Comparison of ENCODE assay signal across 9 mouse cellular contexts in the genomic region with DNA sequence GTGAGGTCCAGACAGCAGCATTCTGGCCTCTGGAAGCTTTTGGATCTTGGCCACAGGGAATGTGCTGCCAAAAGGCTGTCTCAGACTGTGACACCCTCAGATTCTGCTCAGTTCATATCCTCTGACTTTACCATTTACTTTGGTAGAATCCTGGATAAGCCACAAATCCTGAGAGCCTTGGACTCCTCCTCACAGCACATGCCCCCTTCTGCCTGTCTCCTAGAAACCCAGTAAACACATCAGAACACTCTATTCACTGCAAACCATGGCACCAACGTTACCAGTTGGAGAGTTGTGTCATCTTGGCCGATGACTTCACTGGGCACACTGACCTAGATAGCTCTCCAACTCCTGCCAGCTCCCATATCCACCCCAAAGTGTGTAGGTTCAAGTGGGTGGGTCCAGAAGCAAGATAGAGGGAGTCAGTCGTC.
DNase-seq lines count a peak whose midpoint lies in the region; ATAC-seq lines count a peak whose summit lies in the region.
"Had no signal": no experiment of that assay in that cellular context is flagged by ENCODE, and none has a peak within 500 bp of the region (broad histone marks: within the 10 kb centered on the region; RNA-seq: fewer than 3 reads in every experiment).

No protein-coding gene starts in this region.

- H3K9ac ChIP-seq in midbrain, embryonic 16.5 days (ENCODE audit: low read depth, low read length): no peak overlapping the region
- H3K9ac ChIP-seq in midbrain, embryonic 15.5 days: no peak overlapping the region

- no peak overlapping the region for H3K27ac ChIP-seq in midbrain, embryonic 16.5 days (ENCODE audit: low read length)
- H3K27ac ChIP-seq in midbrain, embryonic 15.5 days: no peak overlapping the region

- DNase-seq in heart, adult 11 months: peak; percentile 85
- DNase-seq in heart, adult 9 months (ENCODE audit: low spot score in 2 of 2): no peak
- DNase-seq in cerebellum, adult 8-10 months: peak; percentile 5
- peak; percentile 66 for DNase-seq in lung, postnatal 14 days
- no peak for DNase-seq in natural killer cell, adult 2 months (ENCODE audit: low spot score in 2 of 2)
- DNase-seq: kidney, postnatal 14 days had no signal

- no peaks in the 10 kb centered on the region for H3K4me1 ChIP-seq in midbrain, embryonic 16.5 days (ENCODE audit: control insufficient read depth, insufficient read depth, low read length)
- 0 out of 2 replicates have a peak, but pooled peaks cover 7% of the 10 kb centered on the region for H3K4me1 ChIP-seq in midbrain, embryonic 15.5 days
- H3K4me1 ChIP-seq: megakaryocyte, embryonic 14.5 days had no signal

- H3K27me3 ChIP-seq in midbrain, embryonic 16.5 days (ENCODE audit: control insufficient read depth, insufficient read depth, low read depth, low read length): no peaks in the 10 kb centered on the region
- no peaks in the 10 kb centered on the region for H3K27me3 ChIP-seq in midbrain, embryonic 15.5 days (replicated peaks)

- H3K4me2 ChIP-seq in midbrain, embryonic 16.5 days (ENCODE audit: low read length): no peak overlapping the region
- H3K4me2 ChIP-seq in midbrain, embryonic 15.5 days: no peak overlapping the region

- 71% methylated on average over 3 of the region's 3 CpGs for WGBS in midbrain, embryonic 16.5 days
- 64% methylated on average over 3 of the region's 3 CpGs for WGBS in midbrain, embryonic 15.5 days

- H3K9me3 ChIP-seq in midbrain, embryonic 16.5 days (replicated peaks; ENCODE audit: control insufficient read depth, low read length, poor library complexity, severe bottlenecking): no peaks in the 10 kb centered on the region
- no peaks in the 10 kb centered on the region for H3K9me3 ChIP-seq in midbrain, embryonic 15.5 days
- H3K9me3 ChIP-seq: megakaryocyte, embryonic 14.5 days had no signal

- H3K36me3 ChIP-seq in midbrain, embryonic 16.5 days (ENCODE audit: control insufficient read depth, insufficient read depth, low read length): no peaks in the 10 kb centered on the region
- H3K36me3 ChIP-seq in midbrain, embryonic 15.5 days (replicated peaks): no peaks in the 10 kb centered on the region

- no peak overlapping the region for H3K4me3 ChIP-seq in midbrain, embryonic 16.5 days (ENCODE audit: low read depth, low read length)
- no peak overlapping the region for H3K4me3 ChIP-seq in midbrain, embryonic 15.5 days
- H3K4me3 ChIP-seq: megakaryocyte, embryonic 14.5 days had no signal

- ATAC-seq in midbrain, embryonic 16.5 days: peak; percentile 51; the same call in 1 of the 2 replicates
- ATAC-seq in midbrain, embryonic 15.5 days (replicated peaks): no peak

Comparison
In these comparisons a context has a peak if more than half of its experiments do, and no peak if none do; other contexts are left out.
1. DNase-seq: peak in heart, adult 11 months (single experiment), cerebellum, adult 8-10 months (single experiment) and lung, postnatal 14 days (single experiment); none in heart, adult 9 months (0 of 2) and natural killer cell, adult 2 months (0 of 2).